8 mouse cellular contexts compared by ENCODE assay signal in genomic region chrX:61653077-61653476, GRCm38 (mm10). TPM values are rescaled to one million over a fixed set of nuclear protein-coding genes. Genes with fewer than 3 reads are reported as not detected.
DNase-seq lines count a peak whose midpoint lies in the region; TF ChIP-seq lines count a peak whose summit lies in the region.

No protein-coding gene starts in this region.

- TF ChIP-seq POLR2A in lung, adult 2 months (IDR thresholded peaks at IDR 0.05; ENCODE audit: borderline replicate concordance, extremely low read depth, low read depth, low read length), result no peak

- intact Hi-C loops in gastrocnemius, adult 2 months (cut with DNase I), result no loop called here
- intact Hi-C loops in left cerebral cortex, postnatal 10 days (cut with DNase I), result no loop called here

- H3K4me1 ChIP-seq in lung, adult 2 months (ENCODE audit: control insufficient read depth, insufficient read depth, low read length), result no peaks in the 10 kb centered on the region

- peak; percentile 2; the same call in 1 of the 2 replicates for TF ChIP-seq CTCF in gastrocnemius, adult 2 months (IDR thresholded peaks at IDR 0.05)
- no peak for TF ChIP-seq CTCF in lung, adult 2 months (IDR thresholded peaks at IDR 0.05; ENCODE audit: insufficient read depth, low read length)

- DNase-seq in gastrocnemius, adult 2 months, result no peak
- no peak for DNase-seq in gastrocnemius, adult 18-20 months (ENCODE audit: low spot score)
- peak; percentile 6 for DNase-seq in lung, postnatal 36 days
- no peak for DNase-seq in lung, adult 2 months
- DNase-seq in cerebellum, postnatal 10 days, result peak; percentile 61 to 64
- DNase-seq in left cerebral cortex, postnatal 10 days (ENCODE audit: extremely low spot score in 1 of 2, low spot score in 2 of 2), result peak; percentile 11 to 18
- DNase-seq in natural killer cell, adult 2 months (ENCODE audit: low spot score in 2 of 2), result no peak
- no peak for DNase-seq in spleen, postnatal 14 days (ENCODE audit: low spot score in 2 of 2)

- H3K27ac ChIP-seq in gastrocnemius, adult 2 months, result no peak overlapping the region

- H3K4me3 ChIP-seq in gastrocnemius, adult 2 months, result no peak overlapping the region
- H3K4me3 ChIP-seq in lung, adult 2 months (replicated peaks; ENCODE audit: extremely low read depth, low read depth, low read length), result no peak overlapping the region

- 47% methylated on average over 3 of the region's 3 CpGs for WGBS in lung, adult 2 months

RNA-seq across cellular contexts. Expression of gene Ldoc1, which starts 56.2 kb away (rescaled TPM):
- not detected for total RNA-seq in gastrocnemius, adult 2 months (2021)
- total RNA-seq in gastrocnemius, adult 18-20 months (2021), result not detected
- not detected in 2 replicates for polyA plus RNA-seq in lung, adult 2 months (2012; rRNA removed)
- 1 to 10 TPM; 2.5 to 3.8 TPM for total RNA-seq in left cerebral cortex, postnatal 10 days (2021)

Comparison
In these comparisons a context has a peak if more than half of its experiments do, and no peak if none do; other contexts are left out.
1. DNase-seq: peak in lung, postnatal 36 days (single experiment), cerebellum, postnatal 10 days (2 of 2) and left cerebral cortex, postnatal 10 days (2 of 2); none in gastrocnemius, adult 2 months (single experiment), gastrocnemius, adult 18-20 months (single experiment), lung, adult 2 months (single experiment), natural killer cell, adult 2 months (0 of 2) and spleen, postnatal 14 days (0 of 2).